Mouse (Mus musculus) midbrain, embryonic 11.5 days (tissue): ENCODE data around the gene Unc5b. TPM values are rescaled to one million over a fixed set of nuclear protein-coding genes. Genes with fewer than 3 reads are reported as not detected.
"Not testable (repeated sequence)": the region's sequence is repeated elsewhere in the genome, so short reads cannot be mapped to it uniquely, and the experiment has no call there.

ENCODE experiments used
- ATAC-seq: fragments of 200-750 bp; cut with Nextera tagmentation; 2 replicates; pipeline ENCODE4 v1.8.0; 2017; ENCODE audit warnings: moderate TSS enrichment, moderate library complexity; ENCODE audit not compliant: low FRiP score
- DNase-seq: peaks from one replicate; pipeline ENCODE4 v3.0.0; 2015; ENCODE audit warnings: low spot score; ENCODE audit errors: missing footprints
- H3K27ac ChIP-seq: fragments of 300-500 bp; sonication (generic); 2 replicates; pipeline ENCODE4 v1.5.1; 2014; ENCODE audit warnings: low read depth, low read length
- H3K27me3 ChIP-seq: fragments of 300-500 bp; sonication (generic); 2 replicates; pipeline ENCODE4 v1.6.1; 2014; ENCODE audit warnings: mild to moderate bottlenecking, low read length, moderate library complexity, mixed read lengths; ENCODE audit not compliant: control insufficient read depth, insufficient read depth
- H3K36me3 ChIP-seq: fragments of 300-500 bp; sonication (generic); 2 replicates; pipeline ENCODE4 v1.6.1; 2014; ENCODE audit warnings: mild to moderate bottlenecking, low read length, moderate library complexity, mixed read lengths; ENCODE audit not compliant: control insufficient read depth, insufficient read depth
- H3K4me1 ChIP-seq: fragments of 300-500 bp; sonication (generic); 2 replicates; pipeline ENCODE4 v1.6.1; 2014; ENCODE audit warnings: low read length; ENCODE audit not compliant: control insufficient read depth, insufficient read depth
- H3K4me2 ChIP-seq: fragments of 300-500 bp; sonication (generic); 2 replicates; pipeline ENCODE4 v1.6.1; 2014; ENCODE audit warnings: mild to moderate bottlenecking, moderate library complexity
- H3K4me3 ChIP-seq: fragments of 300-500 bp; sonication (generic); 2 replicates; pipeline ENCODE4 v1.5.1; 2014; ENCODE audit warnings: low read depth, low read length
- H3K9ac ChIP-seq: fragments of 300-500 bp; sonication (generic); 2 replicates; pipeline ENCODE4 v1.6.1; 2014; ENCODE audit warnings: low read length
- H3K9me3 ChIP-seq: fragments of 300-500 bp; sonication (generic); 2 replicates; pipeline ENCODE4 v1.6.1; 2016; ENCODE audit warnings: low read length; ENCODE audit not compliant: control insufficient read depth
- WGBS: fragments of 180-500 bp; shearing (Covaris S2); extraction: QIAGEN DNeasy Blood & Tissue Kit; methylation state at CpG from one replicate; pipeline ENCODE4 v1.1.7; 2014; 5-methylcytosine and 5-hydroxymethylcytosine counted together
- polyA plus RNA-seq: library from polyadenylated mRNA; unstranded; fragments of >200 nt; fragmentation: Nextera tagmentation; extraction: Ambion mirVana; gene quantifications from 2 replicates; pipeline ENCODE4 v1.2.1, GENCODE M21; 2014

Unc5b gene
- polyA plus RNA-seq = 2.8 and 3.5 TPM in 2 replicates

DNA sequence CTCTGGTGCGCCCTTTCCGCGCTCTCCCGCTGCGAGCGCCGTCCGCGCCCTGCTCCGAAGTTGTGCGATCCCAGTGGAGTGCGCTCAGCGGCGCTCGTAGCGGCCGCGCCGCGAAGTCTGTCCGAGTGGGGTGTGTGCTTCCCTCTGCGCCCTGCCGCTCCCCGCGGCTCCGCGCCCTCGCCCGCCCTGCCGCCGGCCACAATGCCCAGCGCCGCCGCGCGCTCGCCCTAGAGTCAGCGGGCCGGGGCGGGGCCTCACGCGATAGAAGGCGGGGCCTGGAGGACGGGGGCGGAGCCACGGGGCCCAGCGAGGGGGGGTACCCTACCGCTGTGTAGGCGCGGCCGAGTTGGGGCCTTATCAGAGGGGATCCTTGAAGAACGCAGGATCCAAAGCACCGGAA lies at the start of gene Unc5b:
Gene Unc5b, minus strand, starts transcription at position 203 of the 400 bp plus-strand sequence.
- H3K27ac ChIP-seq = peak within 1 kb of the TSS; percentile 41; the same call in 1 of the 2 replicates
- no peaks in the 10 kb centered on the region for H3K9me3 ChIP-seq
- WGBS = under 1% methylated on average over 49 of the region's 53 CpGs
- H3K36me3 ChIP-seq = no peaks in the 10 kb centered on the region
- DNase-seq = peak; percentile 99
- peak; percentile 91 for ATAC-seq
- H3K4me2 ChIP-seq = peak within 1 kb of the TSS; percentile 97
- H3K4me1 ChIP-seq = peaks cover 18% of the 10 kb centered on the region
- peak within 1 kb of the TSS; percentile 56 for H3K4me3 ChIP-seq
- H3K9ac ChIP-seq = peak within 1 kb of the TSS; percentile 65
- peaks cover 75% of the 10 kb centered on the region for H3K27me3 ChIP-seq

DNA sequence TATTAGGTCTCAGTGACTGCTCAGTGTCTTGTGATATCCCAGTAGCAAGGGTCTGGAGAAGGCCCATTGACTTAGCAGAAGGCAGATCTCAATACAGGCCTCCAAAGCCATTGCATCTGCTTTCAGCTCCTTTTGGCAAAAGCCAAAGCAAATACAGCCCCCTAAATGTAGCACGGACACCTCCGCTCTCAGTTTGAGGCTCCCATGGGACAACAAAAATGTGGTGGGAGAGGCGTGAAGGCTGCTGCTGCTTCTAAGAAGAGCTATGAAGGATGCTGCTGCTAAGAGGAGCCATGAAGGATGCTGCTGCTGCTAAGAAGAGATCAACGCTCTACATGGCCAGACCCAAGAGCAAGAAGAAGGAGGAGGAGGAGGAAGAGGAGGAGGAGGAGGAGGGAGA lies 48.4 kb upstream of the Unc5b start:
- no peak overlapping the region for H3K4me3 ChIP-seq
- no peak overlapping the region for H3K27ac ChIP-seq
- no peaks in the 10 kb centered on the region for H3K27me3 ChIP-seq
- H3K4me2 ChIP-seq = no peak overlapping the region
- H3K9ac ChIP-seq = no peak overlapping the region
- no peaks in the 10 kb centered on the region for H3K9me3 ChIP-seq
- DNase-seq = no peak
- no peaks in the 10 kb centered on the region for H3K4me1 ChIP-seq
- no peak for ATAC-seq
- WGBS = 96% methylated on average over 4 of the region's 4 CpGs
- H3K36me3 ChIP-seq = no peaks in the 10 kb centered on the region

DNA sequence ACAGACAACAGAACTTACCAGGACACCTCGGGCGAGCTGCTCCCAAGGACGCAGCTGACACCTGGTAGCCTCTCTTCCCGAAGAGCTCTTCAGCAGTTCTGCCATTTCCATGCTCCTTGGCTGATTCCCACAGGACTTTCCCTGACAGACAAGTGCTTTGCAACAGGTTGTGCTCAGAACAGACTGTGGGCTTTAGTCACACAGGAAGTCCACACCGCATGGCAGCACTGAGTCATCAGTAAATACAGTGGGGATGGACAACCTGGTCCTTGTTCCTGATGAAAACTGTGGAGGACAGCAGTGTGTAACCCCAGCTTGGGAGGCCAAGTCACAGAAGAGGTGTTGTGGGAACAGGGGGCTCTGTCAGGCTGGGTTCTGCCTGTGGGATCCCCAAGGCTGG lies 45.7 kb upstream of the Unc5b start:
- 89% methylated on average over 5 of the region's 5 CpGs for WGBS
- no peak for ATAC-seq
- no peak overlapping the region for H3K4me2 ChIP-seq
- H3K36me3 ChIP-seq = no peaks in the 10 kb centered on the region
- DNase-seq = peak; percentile 21
- no peaks in the 10 kb centered on the region for H3K9me3 ChIP-seq
- no peak overlapping the region for H3K27ac ChIP-seq
- H3K4me3 ChIP-seq = no peak overlapping the region
- no peak overlapping the region for H3K9ac ChIP-seq
- no peaks in the 10 kb centered on the region for H3K27me3 ChIP-seq
- H3K4me1 ChIP-seq = no peaks in the 10 kb centered on the region

DNA sequence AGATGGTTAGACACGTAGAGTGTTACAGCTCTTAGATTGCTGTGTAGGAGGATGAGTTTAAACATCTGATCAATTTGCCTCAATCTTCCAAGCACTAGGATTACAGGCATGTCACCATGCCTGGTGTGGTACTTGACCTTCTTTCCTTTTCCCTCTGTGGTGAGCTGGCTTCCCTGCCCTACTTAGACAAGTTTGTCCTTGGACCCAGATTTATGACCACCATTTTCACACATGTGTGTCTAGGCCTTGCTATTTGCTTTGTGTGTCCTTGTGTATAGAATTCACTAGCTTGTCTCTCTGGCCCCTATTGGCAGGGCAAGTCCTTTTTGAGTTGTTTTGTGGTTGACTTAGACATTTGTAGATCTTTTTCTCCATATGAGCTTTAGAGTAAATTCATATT lies 43.6 kb upstream of the Unc5b start:
- H3K27me3 ChIP-seq = no peaks in the 10 kb centered on the region
- H3K9me3 ChIP-seq = no peaks in the 10 kb centered on the region
- no peak overlapping the region for H3K9ac ChIP-seq
- WGBS = 90% methylated on average over 1 of the region's 1 CpGs
- ATAC-seq (no peak), DNase-seq (no peak)
- H3K4me2 ChIP-seq = no peak overlapping the region
- H3K36me3 ChIP-seq = no peaks in the 10 kb centered on the region
- no peak overlapping the region for H3K4me3 ChIP-seq
- H3K4me1 ChIP-seq = no peaks in the 10 kb centered on the region
- H3K27ac ChIP-seq = no peak overlapping the region

DNA sequence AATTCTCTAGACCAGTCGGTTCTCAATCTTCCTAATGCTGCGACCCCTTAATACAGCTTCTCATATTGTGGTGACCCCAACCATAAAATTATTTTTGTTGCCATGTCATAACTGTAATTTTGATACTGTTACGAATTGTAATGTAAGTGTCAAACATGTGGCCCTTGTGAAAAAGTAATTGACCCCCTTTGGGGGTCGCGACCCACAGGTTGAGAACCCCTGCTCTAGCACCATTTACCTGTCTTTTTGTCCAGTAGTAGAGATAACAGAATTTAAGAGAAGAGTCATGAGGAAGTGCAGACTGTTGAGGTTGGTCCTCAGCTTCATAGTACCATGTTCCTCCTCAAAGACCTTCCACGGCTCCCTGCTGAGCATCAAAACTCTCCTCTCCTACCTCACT lies 31.9 kb upstream of the Unc5b start:
- WGBS = 79% methylated on average over 6 of the region's 6 CpGs

DNA sequence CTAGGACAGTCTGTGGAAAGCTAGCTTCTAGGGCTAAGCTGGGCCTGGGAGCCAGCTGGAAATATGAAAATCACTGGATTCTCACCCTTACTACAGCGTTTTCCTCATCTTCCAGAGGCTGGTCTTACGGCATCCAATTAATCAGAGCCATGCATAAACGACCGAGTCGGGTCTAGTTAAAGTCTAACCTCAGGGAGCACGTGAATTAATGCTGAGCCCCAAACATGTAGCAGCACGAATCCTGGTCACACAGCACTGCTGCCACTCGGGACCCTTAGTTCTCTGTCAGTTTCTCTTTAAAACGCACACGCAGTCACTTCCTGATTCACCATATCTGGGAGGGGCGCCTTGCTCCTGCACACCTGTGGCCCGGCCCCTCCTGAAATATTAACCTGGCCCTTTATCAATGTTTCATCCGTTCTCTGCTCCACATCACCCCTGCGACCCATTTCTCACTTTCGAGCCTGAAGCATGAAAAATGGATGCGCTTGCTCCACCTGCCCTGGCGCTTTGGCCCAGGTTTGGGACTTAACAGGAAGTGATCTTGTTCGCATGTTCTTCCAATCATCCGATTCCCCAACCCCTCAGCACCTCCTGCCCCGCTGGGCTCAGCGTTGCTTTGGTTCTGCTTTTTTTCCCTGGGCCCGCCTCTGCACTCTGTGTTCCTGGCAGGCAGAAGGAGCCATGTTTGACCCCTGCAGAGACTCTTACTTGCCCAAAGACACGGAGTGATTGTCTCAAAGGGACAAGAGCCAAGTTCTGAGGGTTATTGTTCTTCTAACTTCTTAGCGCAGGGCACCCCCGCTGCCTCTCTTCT lies 31.3 kb upstream of the Unc5b start:
- H3K4me3 ChIP-seq = no peak overlapping the region
- H3K27ac ChIP-seq = no peak overlapping the region
- ATAC-seq = no peak
- WGBS = 71% methylated on average over 25 of the region's 25 CpGs
- no peaks in the 10 kb centered on the region for H3K9me3 ChIP-seq
- no peaks in the 10 kb centered on the region for H3K27me3 ChIP-seq
- H3K4me2 ChIP-seq = no peak overlapping the region
- no peaks in the 10 kb centered on the region for H3K4me1 ChIP-seq
- no peak for DNase-seq
- H3K36me3 ChIP-seq = no peaks in the 10 kb centered on the region
- H3K9ac ChIP-seq = no peak overlapping the region

More for the DNA sequence above, 31.9 kb upstream of the Unc5b start:
- ATAC-seq (no peak), DNase-seq (no peak)
- no peak overlapping the region for H3K4me2 ChIP-seq
- no peaks in the 10 kb centered on the region for H3K9me3 ChIP-seq
- no peak overlapping the region for H3K4me3 ChIP-seq
- H3K9ac ChIP-seq = no peak overlapping the region
- H3K36me3 ChIP-seq = no peaks in the 10 kb centered on the region
- H3K27ac ChIP-seq = no peak overlapping the region
- H3K27me3 ChIP-seq = no peaks in the 10 kb centered on the region
- no peaks in the 10 kb centered on the region for H3K4me1 ChIP-seq

DNA sequence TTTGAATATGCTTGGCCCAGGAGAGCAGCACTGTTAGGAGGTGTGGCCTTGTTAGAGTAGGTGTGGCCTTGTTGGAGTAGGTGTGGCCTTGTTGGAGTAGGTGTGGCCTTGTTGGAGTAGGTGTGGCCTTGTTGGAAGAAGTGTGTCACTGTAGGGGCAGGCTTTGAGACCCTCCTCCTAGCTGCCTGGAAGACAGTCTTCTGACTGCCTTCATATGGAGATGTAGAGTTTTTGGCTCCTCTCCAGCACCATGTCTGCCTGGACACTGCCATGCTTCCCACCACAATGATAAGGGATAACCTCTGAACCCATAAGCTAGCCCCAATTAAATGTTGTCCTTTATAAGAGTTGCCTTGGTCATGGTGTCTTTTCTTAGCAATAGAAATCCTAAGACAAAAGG lies 13.9 kb upstream of the Unc5b start:
- H3K4me3 ChIP-seq, H3K4me1 ChIP-seq, H3K9ac ChIP-seq, H3K9me3 ChIP-seq, H3K27ac ChIP-seq, DNase-seq, H3K27me3 ChIP-seq, H3K4me2 ChIP-seq, ATAC-seq, H3K36me3 ChIP-seq: not testable (repeated sequence)

DNA sequence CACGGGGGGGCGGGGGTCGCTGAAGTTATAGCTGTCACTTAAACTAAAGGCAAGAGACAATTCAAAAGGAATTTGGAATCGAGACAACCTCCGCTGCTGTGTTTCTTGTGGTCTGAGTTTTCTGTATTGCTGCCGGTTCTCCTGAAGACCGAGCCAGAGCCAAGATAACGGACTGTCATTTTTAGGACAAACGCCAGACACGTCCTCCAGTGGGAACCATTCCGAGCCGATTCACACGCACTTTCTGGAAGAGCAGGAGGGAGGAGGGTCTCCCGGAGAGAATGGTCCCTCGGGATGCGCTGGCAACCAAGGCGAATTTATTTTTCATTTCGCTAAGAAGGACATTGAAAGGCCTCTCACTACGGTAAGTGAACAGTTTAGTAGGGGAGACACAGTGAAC lies 7.4 kb upstream of the Unc5b start:
- H3K36me3 ChIP-seq = no peaks in the 10 kb centered on the region
- no peak overlapping the region for H3K9ac ChIP-seq
- no peak overlapping the region for H3K27ac ChIP-seq
- H3K27me3 ChIP-seq = peaks cover 14% of the 10 kb centered on the region
- H3K4me2 ChIP-seq = no peak overlapping the region
- H3K4me1 ChIP-seq = no peaks in the 10 kb centered on the region
- WGBS = 76% methylated on average over 19 of the region's 19 CpGs
- ATAC-seq (no peak), DNase-seq (peak; percentile 64)
- H3K4me3 ChIP-seq = no peak overlapping the region
- no peaks in the 10 kb centered on the region for H3K9me3 ChIP-seq

DNA sequence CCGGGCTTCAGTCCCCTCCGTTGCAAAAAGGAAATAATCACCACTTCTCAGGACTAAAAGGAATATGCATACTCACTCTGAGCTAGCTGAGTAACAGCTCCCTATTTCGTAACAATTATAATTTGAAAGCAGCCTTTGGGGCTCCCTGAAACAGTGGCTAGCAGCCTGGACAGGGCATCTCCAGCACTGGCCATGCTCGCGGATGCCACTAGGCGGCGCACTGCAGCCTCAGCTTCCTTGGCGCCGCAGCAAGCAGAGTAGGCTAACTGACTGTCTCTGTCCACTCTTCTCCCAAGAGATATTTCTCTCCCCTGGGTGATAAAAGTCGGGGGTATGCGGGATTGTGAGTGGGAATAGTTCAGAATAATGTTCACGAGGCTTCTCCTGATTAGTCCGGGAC lies 3.6 kb upstream of the Unc5b start:
- no peaks in the 10 kb centered on the region for H3K9me3 ChIP-seq
- H3K4me3 ChIP-seq = no peak overlapping the region
- peaks cover 49% of the 10 kb centered on the region for H3K27me3 ChIP-seq
- H3K4me2 ChIP-seq = no peak overlapping the region
- no peak overlapping the region for H3K9ac ChIP-seq
- peaks cover 8% of the 10 kb centered on the region for H3K4me1 ChIP-seq
- WGBS = 3% methylated on average over 13 of the region's 13 CpGs
- no peak for ATAC-seq
- no peak overlapping the region for H3K27ac ChIP-seq
- DNase-seq = peak; percentile 99
- no peaks in the 10 kb centered on the region for H3K36me3 ChIP-seq
